Mouse (Mus musculus) C2C12 (cell line): Measurements from ENCODE around the gene Gm21994.

Experiments
- CEBPB ChIP-seq: IDR thresholded peaks from one replicate; pipeline ENCODE4 v1.6.1; 2011; ENCODE audit warnings: low read depth, mild to moderate bottlenecking, control low read depth, moderate library complexity
- CTCF ChIP-seq: IDR thresholded peaks from one replicate; pipeline ENCODE4 v1.5.1; 2011; ENCODE audit not compliant: control insufficient read depth, insufficient read depth, insufficient read length
- MAX ChIP-seq: IDR thresholded peaks from one replicate; pipeline ENCODE4 v1.6.1; 2011; ENCODE audit warnings: mild to moderate bottlenecking, control low read depth
- MYOD1 ChIP-seq: IDR thresholded peaks from one replicate; pipeline ENCODE4 v1.6.1; 2011; ENCODE audit warnings: low read depth; ENCODE audit not compliant: control insufficient read depth, insufficient read length
- MYOG ChIP-seq: IDR thresholded peaks from one replicate; pipeline ENCODE4 v1.6.1; 2011; ENCODE audit not compliant: control insufficient read depth, insufficient read length; ENCODE audit errors: extremely low read depth
- USF1 ChIP-seq: IDR thresholded peaks from one replicate; pipeline ENCODE4 v1.6.1; 2011; ENCODE audit warnings: low read depth, mild to moderate bottlenecking, control low read depth, moderate library complexity

- TF ChIP-seq CTCF, result no peak
- no peak for TF ChIP-seq USF1
- TF ChIP-seq MAX, result no peak
- no peak for TF ChIP-seq CEBPB
- no peak for TF ChIP-seq MYOD1
- TF ChIP-seq MYOG, result no peak
Measured at GRCm38 (mm10) chr2:150243211-150243610, 12.2 kb downstream of the Gm21994 start.
